In genomic region chr7:28774164-28774563, GRCm38 (mm10) we compare ENCODE assay signal across 13 mouse cellular contexts. TPM values are rescaled to one million over a fixed set of nuclear protein-coding genes. Genes with fewer than 3 reads are reported as not detected.
A peak's percentile ranks its signal among the peaks of the same experiment; 100 is the strongest.
DNase-seq lines count a peak whose midpoint lies in the region; ATAC-seq and TF ChIP-seq lines count a peak whose summit lies in the region.
"Had no signal": no experiment of that assay in that cellular context is flagged by ENCODE, and none has a peak within 500 bp of the region (broad histone marks: within the 10 kb centered on the region; RNA-seq: fewer than 3 reads in every experiment).

No protein-coding gene starts in this region.

- 0 out of 2 replicates have a peak overlapping the region, but pooled peaks have one; percentile 21 for H3K27ac ChIP-seq in embryonic facial prominence, embryonic 14.5 days (replicated peaks; ENCODE audit: low read depth, low read length)
- peak overlapping the region; percentile 45; the same call in 1 of the 2 replicates for H3K27ac ChIP-seq in midbrain, embryonic 13.5 days

- TF ChIP-seq POLR2A in brain, embryonic 14.5 days (IDR thresholded peaks at IDR 0.05; ENCODE audit: borderline replicate concordance, extremely low read depth, insufficient read depth, insufficient read length, poor library complexity, severe bottlenecking) = no peak

- no peaks in the 10 kb centered on the region for H3K9me3 ChIP-seq in embryonic facial prominence, embryonic 14.5 days (ENCODE audit: control insufficient read depth, low read length)
- H3K9me3 ChIP-seq in midbrain, embryonic 13.5 days = no peaks in the 10 kb centered on the region

- H3K4me3 ChIP-seq in embryonic facial prominence, embryonic 14.5 days (ENCODE audit: low read depth, low read length) = no peak overlapping the region
- no peak overlapping the region for H3K4me3 ChIP-seq in midbrain, embryonic 13.5 days (replicated peaks)

- H3K4me1 ChIP-seq in embryonic facial prominence, embryonic 14.5 days (ENCODE audit: control insufficient read depth, insufficient read depth, low read length) = no peaks in the 10 kb centered on the region
- H3K4me1 ChIP-seq in midbrain, embryonic 13.5 days (replicated peaks) = peaks cover 6% of the 10 kb centered on the region; the same call in 1 of the 2 replicates

- H3K27me3 ChIP-seq in embryonic facial prominence, embryonic 14.5 days (replicated peaks; ENCODE audit: control insufficient read depth, insufficient read depth, low read length) = no peaks in the 10 kb centered on the region
- H3K27me3 ChIP-seq in midbrain, embryonic 13.5 days = no peaks in the 10 kb centered on the region

- TF ChIP-seq CTCF in brain, embryonic 14.5 days (IDR thresholded peaks at IDR 0.05; ENCODE audit: borderline replicate concordance, extremely low read depth, insufficient read depth, insufficient read length) = no peak

- intact Hi-C loops in gastrocnemius, postnatal 14 days (cut with DNase I; ENCODE audit: low total_unique reads) = no loop called here

- no peak overlapping the region; the same call in 1 of the 2 replicates for H3K9ac ChIP-seq in embryonic facial prominence, embryonic 14.5 days (ENCODE audit: low read depth, low read length)
- no peak overlapping the region for H3K9ac ChIP-seq in midbrain, embryonic 13.5 days (replicated peaks)

- peak; percentile 65 for DNase-seq in gastrocnemius, postnatal 14 days
- no peak for DNase-seq in gastrocnemius, adult 18-20 months (ENCODE audit: low spot score)
- peak; percentile 53 for DNase-seq in brain, embryonic 14.5 days (ENCODE audit: low read depth)
- DNase-seq in embryonic facial prominence, embryonic 14.5 days (ENCODE audit: low spot score) = peak; percentile 81
- no peak for DNase-seq in heart, adult 8-10 months (ENCODE audit: low spot score)
- DNase-seq in heart, postnatal 4 days = no peak
- DNase-seq: lung, adult 18-20 months; right cerebral cortex, postnatal 4 days had no signal

- H3K36me3 ChIP-seq in embryonic facial prominence, embryonic 14.5 days (ENCODE audit: control insufficient read depth, insufficient read depth, low read length) = peaks cover 34% of the 10 kb centered on the region
- peaks cover 42% of the 10 kb centered on the region for H3K36me3 ChIP-seq in midbrain, embryonic 13.5 days

- no peak overlapping the region for H3K4me2 ChIP-seq in embryonic facial prominence, embryonic 14.5 days (ENCODE audit: low read depth, low read length)
- H3K4me2 ChIP-seq in midbrain, embryonic 13.5 days (replicated peaks) = no peak overlapping the region
- H3K4me2 ChIP-seq: heart, embryonic 11.5 days had no signal

- WGBS in embryonic facial prominence, embryonic 14.5 days = 38% methylated on average over 12 of the region's 12 CpGs
- WGBS in midbrain, embryonic 13.5 days = 59% methylated on average over 12 of the region's 12 CpGs

- peak; percentile 77 for ATAC-seq in embryonic facial prominence, embryonic 14.5 days (ENCODE audit: low read depth)
- peak; percentile 77 for ATAC-seq in midbrain, embryonic 13.5 days
- ATAC-seq: intestine, embryonic 16.5 days had no signal

RNA-seq across cellular contexts. Expression of gene Nfkbib, which starts 6.9 kb away (rescaled TPM):
- 10 to 100 TPM; 21.2 to 21.3 TPM for total RNA-seq in gastrocnemius, postnatal 14 days (2021)
- total RNA-seq in gastrocnemius, adult 18-20 months (2021) = 10 to 100 TPM; 33.2 to 34.9 TPM
- polyA plus RNA-seq in brain, embryonic 14.5 days (2012; rRNA removed) = 32.7 and 34.7 TPM in 2 replicates
- polyA plus RNA-seq in embryonic facial prominence, embryonic 14.5 days (2014; fragmentation: Nextera tagmentation; extraction: Ambion mirVana) = 40.9 and 41.5 TPM in 2 replicates
- 52.7 and 56.7 TPM in 2 replicates for polyA plus RNA-seq in midbrain, embryonic 13.5 days (2015; fragmentation: Nextera tagmentation; extraction: Ambion mirVana)
- total RNA-seq in heart, adult 8-10 months (2022) = 10 to 100 TPM; 22.8 to 29.1 (median 28.1) TPM
- total RNA-seq in heart, postnatal 4 days (2021) = 10 to 100 TPM; 14.4 to 14.5 TPM

RNA-seq across cellular contexts. Expression of gene Sirt2, which starts 7.6 kb away (rescaled TPM):
- 10 to 100 TPM; 77.2 to 77.5 TPM for total RNA-seq in gastrocnemius, postnatal 14 days (2021)
- total RNA-seq in gastrocnemius, adult 18-20 months (2021) = 10 to 100 TPM; 95.9 to 98.2 TPM
- polyA plus RNA-seq in brain, embryonic 14.5 days (2012; rRNA removed) = 119 and 125 TPM in 2 replicates
- polyA plus RNA-seq in embryonic facial prominence, embryonic 14.5 days (2014; fragmentation: Nextera tagmentation; extraction: Ambion mirVana) = 76.8 and 79.3 TPM in 2 replicates
- 102 and 108 TPM in 2 replicates for polyA plus RNA-seq in midbrain, embryonic 13.5 days (2015; fragmentation: Nextera tagmentation; extraction: Ambion mirVana)
- 10 to 100 TPM; 84.0 to 92.6 (median 90.8) TPM for total RNA-seq in heart, adult 8-10 months (2022)
- total RNA-seq in heart, postnatal 4 days (2021) = 10 to 100 TPM; 56.4 to 58.3 TPM

RNA-seq across cellular contexts. Expression of gene Rinl, which starts 14.6 kb away (rescaled TPM):
- 1 to 10 TPM in 1 of 2 experiments, under 1 TPM in 1; 0.80 to 1.3 TPM for total RNA-seq in gastrocnemius, postnatal 14 days (2021)
- total RNA-seq in gastrocnemius, adult 18-20 months (2021) = under 1 TPM; 0.45 to 0.46 TPM
- 0.90 and 1.1 TPM in 2 replicates for polyA plus RNA-seq in brain, embryonic 14.5 days (2012; rRNA removed)
- 2.7 and 3.0 TPM in 2 replicates for polyA plus RNA-seq in embryonic facial prominence, embryonic 14.5 days (2014; fragmentation: Nextera tagmentation; extraction: Ambion mirVana)
- polyA plus RNA-seq in midbrain, embryonic 13.5 days (2015; fragmentation: Nextera tagmentation; extraction: Ambion mirVana) = 1.9 and 2.3 TPM in 2 replicates
- total RNA-seq in heart, adult 8-10 months (2022) = 1 to 10 TPM; 1.4 to 3.0 (median 1.6) TPM
- total RNA-seq in heart, postnatal 4 days (2021) = 1 to 10 TPM; 1.1 to 1.8 TPM

RNA-seq across cellular contexts. Expression of gene Ccer2, which starts 18.2 kb away (rescaled TPM):
- total RNA-seq in gastrocnemius, postnatal 14 days (2021) = not detected
- not detected for total RNA-seq in gastrocnemius, adult 18-20 months (2021)
- polyA plus RNA-seq in brain, embryonic 14.5 days (2012; rRNA removed) = 0.33 TPM in 1 of 2 replicates, not detected in the other
- 3.8 and 12.7 TPM in 2 replicates for polyA plus RNA-seq in embryonic facial prominence, embryonic 14.5 days (2014; fragmentation: Nextera tagmentation; extraction: Ambion mirVana)
- polyA plus RNA-seq in midbrain, embryonic 13.5 days (2015; fragmentation: Nextera tagmentation; extraction: Ambion mirVana) = 0.26 and 0.58 TPM in 2 replicates
- not detected for total RNA-seq in heart, adult 8-10 months (2022)
- total RNA-seq in heart, postnatal 4 days (2021) = not detected
- total RNA-seq: monocyte, adult 5-6 weeks had no signal
- polyA plus RNA-seq: heart, embryonic 11.5 days; intestine, embryonic 16.5 days; testis, adult 2 months had no signal

RNA-seq across cellular contexts. Expression of gene Sars2, which starts 32.4 kb away (rescaled TPM):
- total RNA-seq in gastrocnemius, postnatal 14 days (2021) = 10 to 100 TPM; 19.0 TPM
- total RNA-seq in gastrocnemius, adult 18-20 months (2021) = 10 to 100 TPM; 12.3 to 14.0 TPM
- 22.5 and 27.4 TPM in 2 replicates for polyA plus RNA-seq in brain, embryonic 14.5 days (2012; rRNA removed)
- 20.5 and 22.9 TPM in 2 replicates for polyA plus RNA-seq in embryonic facial prominence, embryonic 14.5 days (2014; fragmentation: Nextera tagmentation; extraction: Ambion mirVana)
- 22.4 and 22.9 TPM in 2 replicates for polyA plus RNA-seq in midbrain, embryonic 13.5 days (2015; fragmentation: Nextera tagmentation; extraction: Ambion mirVana)
- 10 to 100 TPM; 13.1 to 15.0 (median 13.7) TPM for total RNA-seq in heart, adult 8-10 months (2022)
- total RNA-seq in heart, postnatal 4 days (2021) = 10 to 100 TPM; 19.3 to 19.9 TPM

Comparison
In these comparisons a context has a peak if more than half of its experiments do, and no peak if none do; other contexts are left out.
1. DNase-seq: peak in gastrocnemius, postnatal 14 days (single experiment), brain, embryonic 14.5 days (single experiment) and embryonic facial prominence, embryonic 14.5 days (single experiment); none in gastrocnemius, adult 18-20 months (single experiment), heart, adult 8-10 months (single experiment) and heart, postnatal 4 days (single experiment).